Mouse (Mus musculus) ES-E14 (cell line): ENCODE measurements around the gene Tap1.

Experiments used
- CHD2 ChIP-seq: IDR thresholded peaks from 2 replicates; pipeline ENCODE4 v1.6.1; 2014; ENCODE audit warnings: mild to moderate bottlenecking, low read depth, low read length, inconsistent platforms
- HCFC1 ChIP-seq: IDR thresholded peaks from 2 replicates; pipeline ENCODE4 v1.6.1; 2012; ENCODE audit warnings: low read length, inconsistent platforms, borderline replicate concordance; ENCODE audit not compliant: insufficient read depth
- ZC3H11A ChIP-seq: IDR thresholded peaks from 2 replicates; pipeline ENCODE4 v1.6.1; 2012; ENCODE audit warnings: low read depth, mild to moderate bottlenecking, inconsistent platforms, low read length, borderline replicate concordance

- no peak for TF ChIP-seq CHD2
- TF ChIP-seq ZC3H11A = no peak
- TF ChIP-seq HCFC1 = no peak
These were observed 14.8 kb upstream of the Tap1 start for GRCm38 (mm10) chr17:34172528-34172927.
